Mouse (Mus musculus) lung, embryonic 15.5 days (tissue): Measurements from ENCODE around the gene Arnt2. TPM values are rescaled to one million over a fixed set of nuclear protein-coding genes. Genes with fewer than 3 reads are reported as not detected.

Source experiments
- ATAC-seq: fragments of 200-750 bp; cut with Nextera tagmentation; 2 replicates; pipeline ENCODE4 v1.8.0; 2017; ENCODE audit warnings: moderate number of reproducible peaks, borderline replicate concordance; ENCODE audit not compliant: low FRiP score, low TSS enrichment; ENCODE audit errors: extremely low read depth
- H3K27ac ChIP-seq: fragments of 300-500 bp; sonication (generic); 2 replicates; pipeline ENCODE4 v1.5.1; 2015; ENCODE audit warnings: moderate library complexity, mild to moderate bottlenecking, inconsistent platforms
- H3K27me3 ChIP-seq: fragments of 300-500 bp; sonication (generic); 2 replicates; pipeline ENCODE4 v1.6.1; 2015; ENCODE audit warnings: inconsistent platforms
- H3K36me3 ChIP-seq: fragments of 300-500 bp; sonication (generic); 2 replicates; pipeline ENCODE4 v1.6.1; 2015; ENCODE audit warnings: inconsistent platforms
- H3K4me1 ChIP-seq: fragments of 300-500 bp; sonication (generic); 2 replicates; pipeline ENCODE4 v1.6.1; 2015; ENCODE audit warnings: inconsistent platforms
- H3K4me2 ChIP-seq: fragments of 300-500 bp; sonication (generic); 2 replicates; pipeline ENCODE4 v1.6.1; 2015; ENCODE audit warnings: inconsistent platforms, mild to moderate bottlenecking, moderate library complexity
- H3K4me3 ChIP-seq: fragments of 300-500 bp; sonication (generic); 2 replicates; pipeline ENCODE4 v1.5.1; 2015; ENCODE audit warnings: mild to moderate bottlenecking, inconsistent platforms
- H3K9ac ChIP-seq: fragments of 300-500 bp; sonication (generic); 2 replicates; pipeline ENCODE4 v1.6.1; 2015; ENCODE audit warnings: inconsistent platforms
- H3K9me3 ChIP-seq: fragments of 300-500 bp; sonication (generic); 2 replicates; pipeline ENCODE4 v1.6.1; 2016; ENCODE audit warnings: inconsistent platforms
- WGBS: fragments of 180-500 bp; shearing (Covaris S2); methylation state at CpG from one replicate; pipeline ENCODE4 v1.1.7; 2015; 5-methylcytosine and 5-hydroxymethylcytosine counted together
- polyA plus RNA-seq: library from polyadenylated mRNA; unstranded; fragments of >200 nt; fragmentation: Nextera tagmentation; extraction: Ambion mirVana; gene quantifications from 2 replicates; pipeline ENCODE4 v1.2.1, GENCODE M21; 2015

Arnt2 gene
- 8.4 and 8.7 TPM in 2 replicates for polyA plus RNA-seq

DNA sequence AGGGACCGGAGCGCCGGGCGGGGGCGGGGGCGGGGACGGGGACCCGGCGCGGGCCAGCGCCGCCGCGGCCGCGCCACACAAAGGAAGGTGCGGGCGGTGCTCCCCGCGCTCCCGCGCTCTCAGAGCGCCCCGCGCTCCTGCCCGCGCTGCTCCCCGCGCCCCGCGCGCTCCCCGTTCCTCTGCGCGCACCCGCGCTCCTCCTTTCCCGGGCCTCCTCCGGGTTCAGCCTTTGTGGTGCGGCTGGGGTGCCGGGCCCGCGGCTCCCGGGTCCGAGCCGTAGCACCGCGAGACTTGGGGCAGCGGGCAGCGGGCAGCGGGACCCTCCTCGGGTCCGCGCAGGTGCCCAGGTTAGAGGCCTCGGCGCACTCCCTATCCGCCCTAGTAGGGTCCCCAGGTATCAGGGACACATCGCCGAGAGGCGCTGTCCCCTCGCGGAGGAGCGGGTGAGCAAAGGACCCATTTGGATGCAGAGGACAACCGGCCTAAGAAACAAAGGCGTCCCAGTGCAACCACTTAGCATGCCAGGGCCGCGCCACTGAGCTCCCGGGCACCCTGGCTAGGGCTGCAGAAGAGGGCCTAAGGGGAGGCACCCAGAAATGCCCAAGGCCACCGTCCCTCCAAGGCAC is at the start of gene Arnt2:
TSS of gene Arnt2 (minus strand) at position 281 of the 626 bp plus-strand sequence.
- Histone ChIP-seq H3K9me3 (no peaks in the 10 kb centered on the region), H3K4me2 (peak within 1 kb of the TSS; percentile 88), H3K36me3 (no peaks in the 10 kb centered on the region), H3K4me1 (peaks cover 14% of the 10 kb centered on the region), H3K4me3 (peak within 1 kb of the TSS; percentile 70), H3K27me3 (no peaks in the 10 kb centered on the region; the same call in 1 of the 2 replicates), H3K9ac (peak within 1 kb of the TSS; percentile 74), H3K27ac (peak within 1 kb of the TSS; percentile 84)
- under 1% methylated on average over 55 of the region's 69 CpGs for WGBS
- ATAC-seq, result peak; percentile 80

DNA sequence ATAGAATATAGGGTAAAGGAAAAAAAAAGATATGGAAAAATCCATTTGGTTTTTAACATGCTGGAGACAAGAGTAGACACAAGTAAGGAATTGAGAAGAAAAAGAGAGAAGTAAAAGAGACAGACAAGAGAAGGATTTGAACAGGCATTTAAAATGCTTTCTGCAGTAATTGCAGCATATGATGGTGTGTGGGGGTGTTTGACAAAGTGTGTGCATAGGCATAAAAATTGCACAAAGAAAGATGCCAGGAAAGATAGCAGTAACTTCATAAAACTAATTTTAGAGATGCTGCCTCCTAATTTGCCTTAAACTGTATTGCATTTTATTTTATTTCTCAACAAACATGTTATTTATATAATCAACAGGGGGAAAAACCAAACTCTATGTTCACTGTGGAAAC is 41.7 kb upstream of the Arnt2 start:
- no peak overlapping the region for H3K4me2 ChIP-seq
- no peaks in the 10 kb centered on the region for H3K36me3 ChIP-seq
- no peak for ATAC-seq
- H3K4me3 ChIP-seq, result no peak overlapping the region
- H3K4me1 ChIP-seq, result peaks cover 15% of the 10 kb centered on the region
- no peak overlapping the region for H3K27ac ChIP-seq
- H3K9me3 ChIP-seq, result no peaks in the 10 kb centered on the region
- H3K27me3 ChIP-seq, result no peaks in the 10 kb centered on the region
- H3K9ac ChIP-seq, result no peak overlapping the region

DNA sequence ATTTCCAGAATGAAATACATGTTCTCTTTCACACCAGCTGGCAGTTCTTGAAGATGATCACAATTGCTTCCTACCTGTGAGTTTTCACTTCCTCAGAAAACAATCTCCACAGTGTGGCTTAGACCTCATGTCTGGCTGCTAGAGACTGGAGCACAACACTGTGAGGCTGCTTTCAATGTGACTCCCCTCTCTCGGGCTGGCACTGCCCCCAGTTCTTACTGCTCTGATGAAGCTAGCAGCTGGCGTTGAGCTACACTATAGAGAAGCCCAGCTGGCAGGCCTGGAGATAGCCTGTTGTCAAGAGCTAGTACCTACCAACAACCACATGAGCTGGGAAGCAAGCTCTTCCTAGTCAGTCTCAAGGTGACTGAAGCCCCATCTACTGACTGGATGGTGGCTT is 39.1 kb upstream of the Arnt2 start:
- 0 out of 2 replicates have a peak, but pooled peaks have one; percentile 33 for ATAC-seq
- Histone ChIP-seq H3K4me2 (no peak overlapping the region), H3K9me3 (no peaks in the 10 kb centered on the region), H3K4me1 (peaks cover 17% of the 10 kb centered on the region), H3K27ac (peak overlapping the region; percentile 41), H3K36me3 (no peaks in the 10 kb centered on the region), H3K9ac (no peak overlapping the region), H3K4me3 (no peak overlapping the region), H3K27me3 (no peaks in the 10 kb centered on the region)
- 68% methylated on average over 2 of the region's 2 CpGs for WGBS

DNA sequence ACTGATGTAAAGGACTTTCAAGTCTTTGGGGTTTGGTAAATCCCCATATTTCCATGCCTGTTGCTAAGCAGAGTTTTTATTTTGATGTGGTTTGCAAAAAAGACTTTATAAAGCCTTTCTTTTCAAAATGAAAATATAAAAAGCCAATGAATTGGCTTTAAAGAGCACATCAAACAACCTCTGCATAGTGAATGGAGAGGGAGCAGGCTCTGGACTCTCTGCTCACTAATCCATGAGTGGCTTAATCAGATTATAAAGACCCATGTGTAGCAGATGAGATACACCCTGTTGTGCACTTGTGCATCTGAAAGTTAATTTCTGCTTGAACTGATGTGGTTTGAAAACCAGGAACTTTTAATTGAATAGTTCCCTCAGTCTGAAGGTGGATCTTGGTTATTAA is 38.5 kb upstream of the Arnt2 start:
- no peak for ATAC-seq
- no peaks in the 10 kb centered on the region for H3K27me3 ChIP-seq
- H3K27ac ChIP-seq, result peak overlapping the region; percentile 84
- H3K9ac ChIP-seq, result no peak overlapping the region
- H3K9me3 ChIP-seq, result no peaks in the 10 kb centered on the region
- H3K4me3 ChIP-seq, result no peak overlapping the region
- no peaks in the 10 kb centered on the region for H3K36me3 ChIP-seq
- no peak overlapping the region for H3K4me2 ChIP-seq
- peaks cover 18% of the 10 kb centered on the region for H3K4me1 ChIP-seq

- peak overlapping the region; percentile 84 for H3K27ac ChIP-seq
Observed at GRCm38 (mm10) chr7:84447740-84448435, 37.9 kb upstream of the Arnt2 start.

DNA sequence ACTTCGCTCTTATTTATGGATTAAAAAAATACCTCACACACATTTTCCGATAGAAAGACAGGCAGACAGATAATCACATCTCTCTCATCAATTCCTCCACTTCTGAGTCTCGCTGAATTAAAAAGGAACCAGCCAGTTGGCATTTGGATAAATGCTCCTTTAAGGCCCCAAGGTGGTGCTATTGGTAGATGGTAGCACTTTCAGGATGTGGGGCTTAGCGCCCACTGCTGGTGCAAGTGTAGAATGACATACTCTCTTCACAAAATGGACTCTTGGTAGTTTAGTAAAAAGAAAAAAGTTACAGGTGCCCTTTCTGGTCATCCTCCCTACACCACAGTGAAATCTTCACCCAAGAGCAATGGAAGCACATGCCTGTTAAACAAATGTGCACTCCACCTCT is 37.1 kb upstream of the Arnt2 start:
- no peak for ATAC-seq
- H3K27ac ChIP-seq, result peak overlapping the region; percentile 71; the same call in 1 of the 2 replicates
- no peak overlapping the region for H3K9ac ChIP-seq
- H3K36me3 ChIP-seq, result no peaks in the 10 kb centered on the region
- WGBS, result 26% methylated on average over 4 of the region's 4 CpGs
- H3K27me3 ChIP-seq, result no peaks in the 10 kb centered on the region
- H3K4me3 ChIP-seq, result no peak overlapping the region
- H3K4me2 ChIP-seq, result no peak overlapping the region
- H3K4me1 ChIP-seq, result peaks cover 23% of the 10 kb centered on the region
- no peaks in the 10 kb centered on the region for H3K9me3 ChIP-seq

More at GRCm38 (mm10) chr7:84447740-84448435, 37.9 kb upstream of the Arnt2 start:
- no peaks in the 10 kb centered on the region for H3K27me3 ChIP-seq
- peaks cover 23% of the 10 kb centered on the region for H3K4me1 ChIP-seq
- ATAC-seq, result peak; percentile 73; the same call in 1 of the 2 replicates
- H3K9me3 ChIP-seq, result no peaks in the 10 kb centered on the region
- H3K4me2 ChIP-seq, result no peak overlapping the region
- no peak overlapping the region for H3K4me3 ChIP-seq
- WGBS, result 53% methylated on average over 5 of the region's 5 CpGs
- H3K9ac ChIP-seq, result no peak overlapping the region
- H3K36me3 ChIP-seq, result no peaks in the 10 kb centered on the region

GRCm38 (mm10) chr7:84442343-84442911 is 32.5 kb upstream of the Arnt2 start:
- H3K4me2 ChIP-seq, result no peak overlapping the region
- peak overlapping the region; percentile 83 for H3K27ac ChIP-seq
- H3K36me3 ChIP-seq, result no peaks in the 10 kb centered on the region
- ATAC-seq, result peak; percentile 87
- H3K4me3 ChIP-seq, result no peak overlapping the region
- H3K4me1 ChIP-seq, result peaks cover 13% of the 10 kb centered on the region; the same call in 1 of the 2 replicates
- H3K27me3 ChIP-seq, result no peaks in the 10 kb centered on the region
- H3K9me3 ChIP-seq, result no peaks in the 10 kb centered on the region
- H3K9ac ChIP-seq, result no peak overlapping the region
- WGBS, result 50% methylated on average over 2 of the region's 2 CpGs

- H3K4me1 ChIP-seq, result peaks cover 5% of the 10 kb centered on the region; the same call in 1 of the 2 replicates
- H3K9me3 ChIP-seq, result no peaks in the 10 kb centered on the region
- H3K4me3 ChIP-seq, result no peak overlapping the region
- no peak overlapping the region for H3K9ac ChIP-seq
- WGBS, result 64% methylated on average over 1 of the region's 1 CpGs
- no peaks in the 10 kb centered on the region for H3K27me3 ChIP-seq
- H3K36me3 ChIP-seq, result no peaks in the 10 kb centered on the region
- no peak for ATAC-seq
- no peak overlapping the region for H3K4me2 ChIP-seq
- no peak overlapping the region for H3K27ac ChIP-seq
Observed at GRCm38 (mm10) chr7:84439606-84440005, 29.6 kb upstream of the Arnt2 start.

DNA sequence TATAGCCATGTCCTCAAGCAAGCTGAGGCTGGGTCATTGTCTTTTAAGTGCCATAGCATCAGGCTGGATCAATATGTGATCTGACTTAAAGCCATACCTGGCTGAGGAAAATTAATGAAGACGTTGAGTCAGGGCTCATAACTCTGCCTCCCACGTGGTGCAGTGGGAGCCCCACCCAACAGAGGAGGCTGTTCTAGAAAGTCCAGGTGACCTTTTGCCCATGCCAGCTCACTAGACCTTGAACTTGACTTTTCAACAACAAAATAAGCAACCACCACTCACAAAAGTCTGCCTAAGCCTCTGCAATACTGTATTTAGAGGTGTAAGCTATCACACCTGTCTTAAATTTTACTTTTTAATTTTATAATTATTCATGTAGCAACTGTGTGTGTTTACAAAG is 24.9 kb upstream of the Arnt2 start:
- no peak overlapping the region for H3K4me3 ChIP-seq
- no peaks in the 10 kb centered on the region for H3K27me3 ChIP-seq
- H3K9ac ChIP-seq, result no peak overlapping the region
- H3K36me3 ChIP-seq, result no peaks in the 10 kb centered on the region
- no peak for ATAC-seq
- 48% methylated on average over 2 of the region's 2 CpGs for WGBS
- no peaks in the 10 kb centered on the region for H3K9me3 ChIP-seq
- H3K4me2 ChIP-seq, result no peak overlapping the region
- H3K27ac ChIP-seq, result no peak overlapping the region
- no peaks in the 10 kb centered on the region for H3K4me1 ChIP-seq

DNA sequence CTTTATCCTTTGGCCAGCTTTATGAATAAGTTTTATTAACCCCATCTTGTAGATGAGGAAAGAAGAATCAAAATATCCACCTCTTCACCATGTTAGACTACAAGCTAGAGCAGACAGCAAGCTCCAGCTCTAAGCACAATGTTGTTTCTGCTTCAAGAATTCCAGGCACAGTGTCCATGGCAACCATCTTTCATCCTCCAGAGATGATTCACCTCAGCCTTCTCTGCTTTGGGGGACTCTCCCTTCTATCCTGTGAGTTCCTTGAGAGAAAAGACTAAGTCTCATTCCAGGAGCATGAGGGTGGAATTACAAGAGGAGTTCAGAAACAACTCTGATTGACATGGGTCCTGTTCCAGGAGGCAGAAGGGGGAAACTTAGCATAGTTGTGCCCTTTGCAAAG is 22.2 kb upstream of the Arnt2 start:
- ATAC-seq, result no peak

GRCm38 (mm10) chr7:84427221-84427620 is 17.2 kb upstream of the Arnt2 start:
- ATAC-seq, result no peak
- Histone ChIP-seq H3K36me3 (no peaks in the 10 kb centered on the region), H3K27me3 (no peaks in the 10 kb centered on the region), H3K4me2 (no peak overlapping the region), H3K27ac (no peak overlapping the region), H3K9ac (no peak overlapping the region), H3K9me3 (no peaks in the 10 kb centered on the region), H3K4me3 (no peak overlapping the region), H3K4me1 (no peaks in the 10 kb centered on the region)
- 48% methylated on average over 2 of the region's 2 CpGs for WGBS

More for the DNA sequence above, 22.2 kb upstream of the Arnt2 start:
- Histone ChIP-seq H3K9me3 (no peaks in the 10 kb centered on the region), H3K36me3 (no peaks in the 10 kb centered on the region), H3K4me3 (no peak overlapping the region), H3K27me3 (no peaks in the 10 kb centered on the region), H3K27ac (no peak overlapping the region), H3K4me1 (no peaks in the 10 kb centered on the region), H3K4me2 (no peak overlapping the region), H3K9ac (no peak overlapping the region)
